Mouse (Mus musculus): ENCODE data around the gene Rap1gap.

- TF ChIP-seq CTCF (IDR thresholded peaks at IDR 0.05; ENCODE audit: borderline replicate concordance, insufficient read depth, low read depth, low read length) (no peak), POLR2A (IDR thresholded peaks at IDR 0.05; ENCODE audit: borderline replicate concordance, insufficient read depth, low read length) (no peak)
Measured at GRCm38 (mm10) chr4:137707216-137707990, 42.9 kb downstream of the Rap1gap start.

Data from cerebellum, adult 2 months (tissue).